Mouse (Mus musculus) MEL (cell line): Measurements from ENCODE around the gene Zzz3. TPM values are rescaled to one million over a fixed set of nuclear protein-coding genes. Genes with fewer than 3 reads are reported as not detected.

Experiments used
- DNase-seq: peaks from one replicate; pipeline ENCODE4 v3.0.0; 2011; ENCODE audit warnings: low read depth, low spot score
- H3K27ac ChIP-seq: 2 replicates; pipeline ENCODE4 v1.5.1; 2012; ENCODE audit warnings: low read depth, mild to moderate bottlenecking, control low read depth, low read length, moderate library complexity; ENCODE audit not compliant: control insufficient read depth
- H3K27me3 ChIP-seq, 2 experiments: fragments of 150-350 bp in 1 of 2; sonication (generic) in 1 of 2; 2 replicates each; pipeline ENCODE4 v1.6.1; 2012; ENCODE audit warnings: low read length in 2 of 2, mild to moderate bottlenecking in 2 of 2, improper control_type of control experiment in 1 of 2, moderate library complexity in 1 of 2; ENCODE audit not compliant: insufficient read depth in 2 of 2, control insufficient read depth in 1 of 2
- H3K36me3 ChIP-seq, 2 experiments: 2 replicates each; pipeline ENCODE4 v1.6.1; 2012 to 2014; ENCODE audit warnings: low read length in 2 of 2, improper control_type of control experiment in 1 of 2, inconsistent platforms in 1 of 2, mild to moderate bottlenecking in 1 of 2; ENCODE audit not compliant: insufficient read depth in 2 of 2, control insufficient read depth in 1 of 2
- H3K4me1 ChIP-seq, 2 experiments: fragments of 150-350 bp in 1 of 2; sonication (generic) in 1 of 2; 2 replicates each; pipeline ENCODE4 v1.6.1; 2012; ENCODE audit warnings: low read length in 2 of 2, improper control_type of control experiment in 1 of 2, mild to moderate bottlenecking in 1 of 2; ENCODE audit not compliant: insufficient read depth in 2 of 2, control insufficient read depth in 1 of 2
- H3K4me3 ChIP-seq, 2 experiments: fragments of 150-350 bp in 1 of 2; sonication (generic) in 1 of 2; 2 replicates each; pipeline ENCODE4 v1.5.1; 2012; ENCODE audit warnings: low read depth in 2 of 2, low read length in 2 of 2, mild to moderate bottlenecking in 2 of 2, moderate library complexity in 2 of 2, control low read depth in 1 of 2, improper control_type of control experiment in 1 of 2; ENCODE audit not compliant: control insufficient read depth in 1 of 2, insufficient read depth in 1 of 2
- H3K79me2 ChIP-seq: 2 replicates; pipeline ENCODE4 v1.6.1; 2012; ENCODE audit warnings: mild to moderate bottlenecking, low read length, moderate library complexity; ENCODE audit not compliant: control insufficient read depth, poor library complexity, insufficient read depth
- H3K9ac ChIP-seq: 2 replicates; pipeline ENCODE4 v1.6.1; 2012; ENCODE audit warnings: low read depth, mild to moderate bottlenecking, control low read depth, low read length, moderate library complexity; ENCODE audit not compliant: control insufficient read depth, poor library complexity, severe bottlenecking
- H3K9me3 ChIP-seq: fragments of 150-350 bp; sonication (generic); replicated peaks from 2 replicates; pipeline ENCODE4 v1.6.1; 2012; ENCODE audit warnings: mild to moderate bottlenecking, low read length, improper control_type of control experiment, moderate library complexity; ENCODE audit not compliant: insufficient read depth
- BHLHE40 ChIP-seq: IDR thresholded peaks from 2 replicates; pipeline ENCODE4 v1.6.1; 2012; ENCODE audit warnings: low read depth, mild to moderate bottlenecking, inconsistent platforms, low read length, improper control_type of control experiment, borderline replicate concordance
- CTCF ChIP-seq, 3 experiments: IDR thresholded peaks in 2 of 3; conservative IDR thresholded peaks in 1 of 3; 2 replicates each; pipeline ENCODE4 v1.5.1; 2011 to 2012; ENCODE audit warnings: low read length in 3 of 3, low read depth in 2 of 3, mild to moderate bottlenecking in 2 of 3, improper control_type of control experiment in 1 of 3, inconsistent platforms in 1 of 3, mixed read lengths in 1 of 3, moderate library complexity in 1 of 3; ENCODE audit not compliant: control insufficient read depth in 1 of 3, insufficient read depth in 1 of 3, poor library complexity in 1 of 3, severe bottlenecking in 1 of 3
- E2F4 ChIP-seq: IDR thresholded peaks from 2 replicates; pipeline ENCODE4 v1.6.1; 2011; ENCODE audit warnings: low read depth, low read length, improper control_type of control experiment, borderline replicate concordance
- GABPA ChIP-seq: IDR thresholded peaks from 2 replicates; pipeline ENCODE4 v1.6.1; 2012; ENCODE audit warnings: low read depth, mild to moderate bottlenecking, inconsistent platforms, low read length, improper control_type of control experiment, moderate library complexity
- GATA1 ChIP-seq: IDR thresholded peaks from 2 replicates; pipeline ENCODE4 v1.6.1; 2011; ENCODE audit warnings: low read depth, low read length, improper control_type of control experiment
- MYB ChIP-seq: IDR thresholded peaks from 2 replicates; pipeline ENCODE4 v1.6.1; 2011; ENCODE audit warnings: mild to moderate bottlenecking, low read depth, low read length, improper control_type of control experiment
- NRF1 ChIP-seq: IDR thresholded peaks from 2 replicates; pipeline ENCODE4 v1.6.1; 2014; ENCODE audit warnings: low read depth, mild to moderate bottlenecking, inconsistent platforms, low read length, improper control_type of control experiment, moderate library complexity; ENCODE audit not compliant: poor library complexity, insufficient read depth, severe bottlenecking
- POLR2AphosphoS5 ChIP-seq: IDR thresholded peaks from 2 replicates; pipeline ENCODE4 v1.6.1; 2012; ENCODE audit warnings: low read depth, borderline replicate concordance, mild to moderate bottlenecking, inconsistent platforms, low read length, moderate library complexity, mixed read lengths
- SMC3 ChIP-seq: IDR thresholded peaks from 2 replicates; pipeline ENCODE4 v1.6.1; 2011; ENCODE audit warnings: low read depth, low read length, improper control_type of control experiment
- TAL1 ChIP-seq: IDR thresholded peaks from 2 replicates; pipeline ENCODE4 v1.6.1; 2012; ENCODE audit warnings: mild to moderate bottlenecking, inconsistent platforms, low read length, moderate library complexity, mixed read lengths
- ZC3H11A ChIP-seq: IDR thresholded peaks from 2 replicates; pipeline ENCODE4 v1.6.1; 2012; ENCODE audit warnings: low read depth, mild to moderate bottlenecking, inconsistent platforms, low read length, improper control_type of control experiment
- ZKSCAN1 ChIP-seq: IDR thresholded peaks from 2 replicates; pipeline ENCODE4 v1.6.1; 2012; ENCODE audit warnings: low read depth, mild to moderate bottlenecking, inconsistent platforms, low read length, improper control_type of control experiment, moderate library complexity
- ZMIZ1 ChIP-seq: IDR thresholded peaks from 2 replicates; pipeline ENCODE4 v1.6.1; 2012; ENCODE audit warnings: low read depth, mild to moderate bottlenecking, inconsistent platforms, low read length, improper control_type of control experiment, moderate library complexity
- polyA plus RNA-seq, 2 experiments: library from polyadenylated mRNA; stranded (reverse) in 1 of 2; unstranded in 1 of 2; fragments of >175 nt in 1 of 2; fragments of >200 nt in 1 of 2; gene quantifications; 2 replicates each; pipeline versions ENCODE4 v1.2.1 to v1.2.4; 2012; ENCODE audit warnings: low replicate concordance in 2 of 2, low read depth in 1 of 2; ENCODE audit not compliant: insufficient read length in 2 of 2, insufficient read depth in 1 of 2, missing spikeins in 1 of 2
- total RNA-seq: library from RNA; depleted of rRNA; stranded (reverse); fragments of 300-350 nt; gene quantifications from 2 replicates; pipeline ENCODE4 v1.2.3, GENCODE M21; 2012

Gene Zzz3
- total and polyA plus RNA-seq, 3 experiments: 46.1 to 507 (median 53.7) TPM

DNA sequence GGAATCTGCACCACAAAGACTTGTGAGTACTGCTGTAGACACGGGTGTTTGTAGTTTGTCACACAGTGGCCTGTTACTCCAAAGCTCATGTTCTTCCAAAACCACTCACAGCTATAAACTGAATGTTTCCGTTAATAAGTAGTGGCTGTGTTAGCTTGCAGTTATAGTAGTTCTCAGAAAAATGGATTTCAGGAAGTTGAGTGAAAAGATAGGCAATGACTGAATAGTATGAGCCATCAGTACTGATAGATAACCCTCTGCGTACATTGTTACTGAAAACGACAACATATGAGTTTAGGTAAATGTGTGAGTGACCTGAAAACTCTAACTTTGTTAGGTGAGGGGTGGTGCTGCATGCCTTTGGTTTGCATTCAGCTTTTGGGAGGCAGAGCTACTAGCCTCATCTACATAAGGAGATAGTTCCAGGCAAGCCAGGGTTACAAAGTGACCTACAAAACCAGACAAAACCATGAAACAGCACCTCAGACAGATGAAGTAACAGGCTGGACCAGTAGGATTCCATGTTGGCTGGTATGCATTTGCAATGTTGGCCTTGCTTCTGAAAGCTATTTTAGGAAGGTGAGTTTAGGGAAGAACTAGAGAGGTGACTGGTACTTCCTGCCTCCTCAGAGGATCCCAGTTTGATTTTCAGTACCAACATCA lies 10.8 kb downstream of the Zzz3 start (continued):
- TF ChIP-seq ZKSCAN1: no peak
- no peak for TF ChIP-seq ZMIZ1
- no peak for TF ChIP-seq SMC3

DNA sequence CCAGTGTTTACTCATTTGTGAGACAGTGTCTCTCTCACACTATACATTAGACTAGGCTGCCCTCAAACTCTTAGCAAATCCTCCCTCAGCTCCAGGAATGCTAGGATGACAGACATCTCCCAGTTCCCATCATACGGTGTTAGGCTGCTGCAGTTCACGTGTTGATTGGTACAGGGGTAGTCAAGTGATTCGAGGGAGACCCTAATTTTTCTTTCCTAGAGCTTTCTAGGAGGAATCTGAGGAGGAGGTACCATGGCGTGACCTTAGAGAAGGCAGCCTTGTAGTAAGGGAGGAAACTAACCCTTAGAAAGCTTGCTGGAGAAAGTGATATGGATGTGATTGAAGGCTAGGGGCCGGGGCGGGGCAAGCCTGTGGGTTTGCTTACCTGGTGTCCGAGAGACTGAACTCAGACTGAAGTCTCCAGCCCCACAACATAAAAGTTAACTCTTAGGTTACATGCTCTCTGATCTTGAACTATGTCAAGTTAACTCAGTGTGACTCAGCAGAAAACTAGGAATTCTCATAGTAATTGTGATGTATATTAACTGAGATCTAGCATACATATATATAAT lies 15.8 kb downstream of the Zzz3 start:
- no peak overlapping the region for H3K9ac ChIP-seq
- peaks cover 0 to 73% of the 10 kb centered on the region in 2 experiments; a peak in 3 of 4 replicates for H3K36me3 ChIP-seq
- no peak for TF ChIP-seq ZMIZ1
- TF ChIP-seq BHLHE40: no peak
- 0 out of 2 replicates have a peak, but pooled peaks have one; percentile 40 for TF ChIP-seq GABPA
- TF ChIP-seq ZKSCAN1: no peak
- no peak for TF ChIP-seq MYB
- TF ChIP-seq ZC3H11A: no peak
- H3K9me3 ChIP-seq: no peaks in the 10 kb centered on the region
- peaks cover 31 to 44% of the 10 kb centered on the region in 2 experiments for H3K4me1 ChIP-seq
- no peaks in the 10 kb centered on the region for H3K27me3 ChIP-seq
- H3K79me2 ChIP-seq: peaks cover 76% of the 10 kb centered on the region
- H3K4me3 ChIP-seq: no peak overlapping the region
- 0 out of 2 replicates have a peak overlapping the region, but pooled peaks have one; percentile 16 for H3K27ac ChIP-seq
- no peak for DNase-seq

DNA sequence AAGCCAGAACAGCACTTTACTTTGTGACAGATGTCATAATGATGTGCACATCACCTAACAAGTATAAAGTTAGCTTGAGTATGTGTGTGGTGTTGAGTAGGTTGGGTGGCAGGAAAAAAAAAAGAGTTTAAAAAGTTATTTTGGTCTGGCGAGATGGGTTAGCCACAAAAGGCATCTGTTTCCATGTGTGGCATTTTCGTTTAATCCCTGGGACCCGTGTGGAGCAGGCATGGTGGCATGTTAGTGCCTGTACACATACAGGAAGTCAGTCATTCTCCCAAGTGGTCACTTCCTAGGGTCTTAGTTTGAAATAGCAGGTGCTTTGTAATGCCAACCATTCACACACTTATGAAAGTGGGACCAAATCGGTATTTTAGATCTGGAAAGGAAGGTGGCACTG lies 17.1 kb downstream of the Zzz3 start:
- Histone ChIP-seq H3K4me1 (peaks cover 22 to 33% of the 10 kb centered on the region in 2 experiments), H3K27ac (no peak overlapping the region), H3K27me3 (no peaks in the 10 kb centered on the region), H3K79me2 (peaks cover 73% of the 10 kb centered on the region), H3K36me3 (peaks cover 0 to 64% of the 10 kb centered on the region in 2 experiments; a peak in 3 of 4 replicates), H3K9ac (no peak overlapping the region), H3K9me3 (no peaks in the 10 kb centered on the region), H3K4me3 (no peak overlapping the region)
- no peak for DNase-seq
- TF ChIP-seq NRF1: no peak
- TF ChIP-seq E2F4: no peak
- TF ChIP-seq GATA1: no peak
- TF ChIP-seq TAL1: no peak
- TF ChIP-seq POLR2AphosphoS5: no peak
- no peak for TF ChIP-seq CTCF (IDR thresholded peaks at IDR 0.05 in 2 of 3, conservative IDR thresholded peaks at IDR 0.05 in 1 of 3; ENCODE audit: control insufficient read depth in 1 of 3, insufficient read depth in 1 of 3, low read depth in 2 of 3, low read length in 3 of 3, poor library complexity in 1 of 3, severe bottlenecking in 1 of 3)
- TF ChIP-seq ZKSCAN1: no peak
